Mouse (Mus musculus) spleen, adult 2 months (tissue): ENCODE data around the gene Dnajb11.

Source experiments
- CTCF ChIP-seq: fragments of 200-500 bp; IDR thresholded peaks from 2 replicates; pipeline ENCODE4 v1.5.1; 2011; ENCODE audit warnings: mild to moderate bottlenecking, inconsistent platforms; ENCODE audit not compliant: insufficient read depth, insufficient read length, insufficient replicate concordance; ENCODE audit errors: extremely low read depth
- POLR2A ChIP-seq: fragments of 200-500 bp; IDR thresholded peaks from 2 replicates; pipeline ENCODE4 v1.6.1; 2011; ENCODE audit warnings: low read depth, low read length, inconsistent platforms

DNA sequence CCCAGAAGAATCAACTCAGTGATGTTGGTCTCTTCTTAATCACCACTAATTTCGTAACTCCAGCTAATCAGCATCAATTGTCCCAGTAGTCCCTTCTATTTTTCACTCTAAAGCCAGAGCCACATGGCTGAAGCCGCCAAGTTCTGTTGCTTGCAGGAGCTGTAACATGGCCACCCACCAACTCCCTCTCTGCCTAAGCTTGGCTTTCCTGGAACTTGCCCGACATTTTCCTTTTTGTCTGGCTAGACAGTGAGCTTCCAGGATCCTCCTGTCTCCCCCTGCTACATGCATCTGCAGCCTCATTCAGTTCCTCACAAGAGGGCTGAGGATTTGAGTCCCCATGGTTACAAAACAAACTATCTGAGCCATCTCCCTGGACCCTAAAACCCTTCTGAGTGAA, 54.3 kb downstream of the Dnajb11 start:
- TF ChIP-seq CTCF (no peak), POLR2A (no peak)
